Mouse (Mus musculus) hindbrain, embryonic 12.5 days (tissue): ENCODE measurements around the gene Pakap. TPM values are rescaled to one million over a fixed set of nuclear protein-coding genes. Genes with fewer than 3 reads are reported as not detected.

ENCODE experiments used
- ATAC-seq: fragments of 200-750 bp; cut with Nextera tagmentation; 2 replicates; pipeline ENCODE4 v1.8.0; 2017; ENCODE audit warnings: moderate TSS enrichment; ENCODE audit not compliant: low FRiP score
- H3K27ac ChIP-seq: fragments of 300-500 bp; sonication (generic); 2 replicates; pipeline ENCODE4 v1.5.1; 2016; ENCODE audit warnings: mild to moderate bottlenecking
- H3K27me3 ChIP-seq: fragments of 300-500 bp; sonication (generic); 2 replicates; pipeline ENCODE4 v1.6.1; 2016; ENCODE audit warnings: mild to moderate bottlenecking
- H3K36me3 ChIP-seq: fragments of 300-500 bp; sonication (generic); 2 replicates; pipeline ENCODE4 v1.6.1; 2016; ENCODE audit warnings: mild to moderate bottlenecking
- H3K4me1 ChIP-seq: fragments of 300-500 bp; sonication (generic); 2 replicates; pipeline ENCODE4 v1.6.1; 2016
- H3K4me2 ChIP-seq: fragments of 300-500 bp; sonication (generic); replicated peaks from 2 replicates; pipeline ENCODE4 v1.6.1; 2016; ENCODE audit warnings: mild to moderate bottlenecking
- H3K4me3 ChIP-seq: fragments of 300-500 bp; sonication (generic); 2 replicates; pipeline ENCODE4 v1.5.1; 2016; ENCODE audit warnings: mild to moderate bottlenecking
- H3K9ac ChIP-seq: fragments of 300-500 bp; sonication (generic); 2 replicates; pipeline ENCODE4 v1.6.1; 2016; ENCODE audit warnings: mild to moderate bottlenecking, moderate library complexity
- H3K9me3 ChIP-seq: fragments of 300-500 bp; sonication (generic); replicated peaks from 2 replicates; pipeline ENCODE4 v1.6.1; 2016; ENCODE audit warnings: mild to moderate bottlenecking
- WGBS: fragments of 180-500 bp; shearing (Covaris S2); methylation state at CpG from one replicate; pipeline ENCODE4 v1.1.7; 2016; 5-methylcytosine and 5-hydroxymethylcytosine counted together
- polyA plus RNA-seq: library from polyadenylated mRNA; unstranded; fragments of >200 nt; fragmentation: Nextera tagmentation; extraction: Ambion mirVana; gene quantifications from 2 replicates; pipeline ENCODE4 v1.2.1, GENCODE M21; 2016

Pakap gene
- polyA plus RNA-seq, 1 experiment from 2014 or later, result 28.1 TPM

DNA sequence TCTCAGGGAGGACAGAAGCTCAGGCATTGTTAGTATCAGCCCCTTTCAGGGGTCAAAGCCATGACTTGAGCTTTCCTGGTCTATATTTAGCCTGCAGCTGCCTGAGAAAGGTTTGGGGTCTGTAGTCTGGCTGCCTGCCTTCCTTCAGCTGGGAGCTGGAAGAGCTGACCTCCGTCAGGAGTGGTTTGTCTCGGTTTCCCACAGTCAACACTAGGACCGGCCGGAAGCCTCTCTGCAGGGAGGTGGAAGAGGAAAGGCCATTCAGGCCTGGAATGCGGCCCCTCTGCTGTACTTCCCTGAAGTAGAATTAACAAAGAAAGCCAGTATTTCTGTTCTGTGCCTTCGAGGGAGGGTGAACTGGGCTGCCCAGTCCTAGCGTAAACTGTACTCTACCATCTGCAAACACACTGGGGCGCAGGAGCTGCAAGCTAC, 279.0 kb downstream of the Pakap start:
- Histone ChIP-seq H3K27me3 (no peaks in the 10 kb centered on the region), H3K36me3 (peaks cover 9% of the 10 kb centered on the region; the same call in 1 of the 2 replicates), H3K4me1 (peaks cover 40% of the 10 kb centered on the region), H3K27ac (peak overlapping the region; percentile 85), H3K9me3 (no peaks in the 10 kb centered on the region), H3K9ac (peak overlapping the region; percentile 41; the same call in 1 of the 2 replicates), H3K4me3 (no peak overlapping the region), H3K4me2 (peak overlapping the region; percentile 43)
- WGBS, result 14% methylated on average over 8 of the region's 8 CpGs
- peak; percentile 24; the same call in 1 of the 2 replicates for ATAC-seq

DNA sequence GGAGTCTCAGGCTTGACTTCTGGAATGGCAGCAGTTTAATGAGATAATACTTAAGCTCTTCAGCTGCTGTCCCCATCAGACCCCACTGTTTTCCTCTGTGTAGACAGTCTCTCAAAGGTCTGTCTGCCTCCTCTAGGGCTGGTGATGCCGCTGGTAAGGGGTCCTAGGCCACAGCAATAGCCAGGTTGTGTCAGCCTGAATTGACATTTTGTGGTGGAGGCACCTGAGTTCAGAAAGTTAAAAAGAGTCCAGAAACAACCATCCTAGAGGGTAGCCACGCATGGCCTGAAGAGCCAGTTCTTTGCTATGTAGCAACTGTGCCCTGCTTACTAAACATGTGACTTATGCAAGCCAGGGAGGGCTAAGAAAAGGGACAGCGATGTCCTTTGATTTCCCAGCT, 279.7 kb downstream of the Pakap start:
- H3K4me1 ChIP-seq, result peaks cover 40% of the 10 kb centered on the region
- no peaks in the 10 kb centered on the region for H3K27me3 ChIP-seq
- no peak for ATAC-seq
- H3K36me3 ChIP-seq, result peaks cover 9% of the 10 kb centered on the region; the same call in 1 of the 2 replicates
- H3K4me2 ChIP-seq, result peak overlapping the region; percentile 43
- H3K9me3 ChIP-seq, result no peaks in the 10 kb centered on the region
- WGBS, result 90% methylated on average over 3 of the region's 3 CpGs
- H3K27ac ChIP-seq, result peak overlapping the region; percentile 85; the same call in 1 of the 2 replicates
- no peak overlapping the region for H3K4me3 ChIP-seq
- 0 out of 2 replicates have a peak overlapping the region, but pooled peaks have one; percentile 41 for H3K9ac ChIP-seq

GRCm38 (mm10) chr4:57849465-57849864, 281.5 kb downstream of the Pakap start:
- Histone ChIP-seq H3K4me2 (no peak overlapping the region), H3K4me3 (no peak overlapping the region), H3K9me3 (no peaks in the 10 kb centered on the region), H3K4me1 (peaks cover 38% of the 10 kb centered on the region), H3K9ac (no peak overlapping the region), H3K27me3 (no peaks in the 10 kb centered on the region), H3K36me3 (peaks cover 10% of the 10 kb centered on the region), H3K27ac (no peak overlapping the region)
- ATAC-seq, result no peak
- WGBS, result 81% methylated on average over 6 of the region's 6 CpGs

DNA sequence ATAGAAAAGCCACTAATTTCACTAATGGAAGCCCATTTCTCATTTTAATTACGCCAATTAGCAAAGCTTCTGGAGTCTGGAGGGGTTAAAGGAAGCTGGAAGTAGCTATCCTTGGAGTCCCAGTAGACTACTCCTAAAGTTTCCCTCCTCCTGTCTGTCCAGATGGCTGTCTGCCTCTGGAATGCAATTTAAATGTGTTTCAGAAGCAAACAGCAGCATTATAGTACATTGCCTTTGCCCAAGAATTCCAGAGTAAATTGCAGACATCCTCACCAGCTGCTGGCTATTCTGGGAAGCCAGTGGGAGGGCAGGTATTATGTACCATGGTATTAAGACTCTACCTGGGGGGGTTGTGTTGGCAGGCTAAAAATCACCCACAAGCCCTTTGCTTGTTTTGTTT, 283.8 kb downstream of the Pakap start:
- H3K4me1 ChIP-seq, result peaks cover 16% of the 10 kb centered on the region
- no peaks in the 10 kb centered on the region for H3K9me3 ChIP-seq
- H3K4me3 ChIP-seq, result no peak overlapping the region
- no peak overlapping the region for H3K27ac ChIP-seq
- H3K9ac ChIP-seq, result no peak overlapping the region
- peaks cover 33% of the 10 kb centered on the region for H3K36me3 ChIP-seq
- no peak overlapping the region for H3K4me2 ChIP-seq
- ATAC-seq, result no peak
- no peaks in the 10 kb centered on the region for H3K27me3 ChIP-seq
- 88% methylated on average over 1 of the region's 1 CpGs for WGBS

DNA sequence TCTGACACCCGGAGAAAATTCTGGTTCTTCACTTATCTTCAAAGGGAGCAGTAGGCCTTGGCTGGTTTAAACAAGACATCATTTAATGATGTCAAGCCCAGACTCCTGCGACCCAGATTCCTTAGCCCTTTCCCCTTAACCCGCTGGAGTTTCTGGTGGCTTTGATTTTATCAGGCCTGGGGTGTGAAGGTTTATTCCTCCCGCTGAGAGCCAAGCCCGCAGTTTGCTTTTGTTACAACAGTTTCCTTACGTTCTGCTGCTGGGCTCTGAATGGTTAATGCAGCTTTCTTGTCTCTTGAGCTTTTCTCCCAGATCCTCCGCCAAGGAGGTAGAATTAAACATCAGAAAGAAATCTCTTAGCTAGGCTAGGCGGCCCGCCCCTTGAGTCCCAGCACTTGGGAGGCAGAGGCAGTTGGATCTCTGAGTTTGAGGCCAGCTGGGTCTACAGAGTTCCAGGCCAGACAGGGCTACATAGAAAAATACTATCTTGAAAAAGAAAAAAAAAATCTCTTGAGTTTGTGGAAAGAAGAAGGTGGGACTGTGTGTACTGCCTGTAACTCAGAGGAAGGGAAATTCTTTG, 284.6 kb downstream of the Pakap start:
- Histone ChIP-seq H3K27ac (no peak overlapping the region), H3K9me3 (no peaks in the 10 kb centered on the region), H3K4me3 (no peak overlapping the region), H3K27me3 (no peaks in the 10 kb centered on the region), H3K4me2 (no peak overlapping the region), H3K4me1 (peaks cover 8% of the 10 kb centered on the region), H3K36me3 (peaks cover 41% of the 10 kb centered on the region), H3K9ac (no peak overlapping the region)
- no peak for ATAC-seq
- 40% methylated on average over 9 of the region's 9 CpGs for WGBS

DNA sequence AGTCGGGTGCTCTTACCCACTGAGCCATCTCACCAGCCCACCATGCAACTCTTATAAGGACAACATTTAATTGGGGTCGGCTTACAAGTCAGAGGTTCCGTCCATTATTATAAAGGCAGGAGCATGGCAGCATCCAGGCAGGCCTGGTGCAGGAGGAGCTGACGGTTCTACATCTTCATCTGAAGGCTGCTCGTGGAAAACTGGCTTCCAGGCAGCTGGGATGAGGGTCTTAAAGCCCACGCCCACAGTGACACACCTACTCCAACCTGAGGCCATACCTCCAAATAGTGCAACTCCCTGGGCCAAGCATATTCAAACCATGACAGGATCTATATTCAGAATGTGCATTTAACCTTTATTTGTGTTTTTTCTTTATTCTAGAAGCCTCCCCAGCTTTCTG, 286.2 kb downstream of the Pakap start:
- WGBS, result 90% methylated on average over 6 of the region's 6 CpGs
- H3K36me3 ChIP-seq, result peaks cover 46% of the 10 kb centered on the region

DNA sequence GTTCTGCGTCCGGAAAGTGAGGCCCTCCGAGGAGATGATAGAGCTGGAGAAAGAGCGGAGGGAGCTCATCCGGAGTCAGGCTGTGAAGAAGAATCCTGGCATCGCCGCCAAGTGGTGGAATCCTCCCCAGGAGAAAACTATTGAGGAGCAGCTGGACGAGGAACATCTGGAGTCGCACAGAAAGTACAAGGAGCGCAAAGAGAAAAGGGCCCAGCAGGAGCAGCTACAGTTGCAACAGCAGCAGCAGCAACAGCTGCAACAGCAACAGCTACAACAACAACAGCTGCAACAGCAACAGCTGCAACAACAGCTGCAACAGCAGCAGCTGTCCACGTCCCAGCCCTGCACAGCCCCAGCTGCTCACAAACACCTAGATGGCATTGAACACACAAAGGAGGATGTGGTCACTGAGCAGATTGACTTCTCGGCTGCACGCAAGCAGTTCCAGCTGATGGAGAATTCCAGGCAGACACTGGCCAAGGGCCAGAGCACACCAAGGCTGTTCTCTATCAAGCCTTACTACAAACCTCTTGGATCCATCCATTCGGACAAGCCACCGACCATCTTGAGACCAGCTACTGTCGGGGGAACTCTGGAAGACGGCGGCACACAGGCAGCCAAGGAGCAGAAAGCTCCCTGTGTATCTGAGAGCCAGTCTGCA, 287.4 kb downstream of the Pakap start:
- H3K9ac ChIP-seq, result no peak overlapping the region
- H3K27ac ChIP-seq, result no peak overlapping the region
- no peak overlapping the region for H3K4me3 ChIP-seq
- peaks cover 6% of the 10 kb centered on the region for H3K4me1 ChIP-seq
- no peak overlapping the region for H3K4me2 ChIP-seq
- peaks cover 42% of the 10 kb centered on the region for H3K36me3 ChIP-seq
- 91% methylated on average over 18 of the region's 18 CpGs for WGBS
- H3K9me3 ChIP-seq, result no peaks in the 10 kb centered on the region
- ATAC-seq, result no peak
- H3K27me3 ChIP-seq, result no peaks in the 10 kb centered on the region

More for the DNA sequence above, 286.2 kb downstream of the Pakap start:
- Histone ChIP-seq H3K27ac (no peak overlapping the region), H3K9ac (no peak overlapping the region), H3K4me3 (no peak overlapping the region), H3K27me3 (no peaks in the 10 kb centered on the region), H3K4me2 (no peak overlapping the region), H3K4me1 (peaks cover 6% of the 10 kb centered on the region), H3K9me3 (no peaks in the 10 kb centered on the region)
- ATAC-seq, result no peak

DNA sequence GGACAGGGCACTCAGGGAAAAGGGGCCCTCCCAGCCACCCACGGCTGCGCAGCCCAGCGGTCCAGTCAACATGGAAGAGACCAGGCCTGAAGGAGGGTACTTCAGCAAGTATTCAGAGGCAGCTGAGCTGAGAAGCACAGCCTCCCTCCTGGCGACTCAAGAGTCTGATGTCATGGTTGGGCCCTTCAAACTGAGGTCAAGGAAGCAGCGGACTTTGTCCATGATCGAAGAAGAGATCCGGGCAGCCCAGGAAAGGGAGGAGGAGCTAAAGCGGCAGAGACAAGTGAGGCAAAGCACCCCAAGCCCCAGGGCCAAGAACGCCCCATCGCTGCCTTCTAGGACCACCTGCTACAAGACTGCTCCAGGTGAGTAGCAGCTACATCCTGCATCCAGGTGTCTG, 288.7 kb downstream of the Pakap start:
- H3K36me3 ChIP-seq, result peaks cover 41% of the 10 kb centered on the region
- H3K4me2 ChIP-seq, result no peak overlapping the region
- H3K27me3 ChIP-seq, result no peaks in the 10 kb centered on the region
- ATAC-seq, result no peak
- no peak overlapping the region for H3K27ac ChIP-seq
- H3K4me1 ChIP-seq, result 0 out of 2 replicates have a peak, but pooled peaks cover 2% of the 10 kb centered on the region
- H3K9ac ChIP-seq, result no peak overlapping the region; the same call in 1 of the 2 replicates
- H3K9me3 ChIP-seq, result no peaks in the 10 kb centered on the region
- 99% methylated on average over 10 of the region's 10 CpGs for WGBS
- H3K4me3 ChIP-seq, result no peak overlapping the region

- Histone ChIP-seq H3K27ac (no peak overlapping the region), H3K36me3 (peaks cover 32% of the 10 kb centered on the region), H3K9me3 (no peaks in the 10 kb centered on the region), H3K4me2 (no peak overlapping the region), H3K4me3 (no peak overlapping the region), H3K4me1 (0 out of 2 replicates have a peak, but pooled peaks cover 2% of the 10 kb centered on the region), H3K9ac (no peak overlapping the region), H3K27me3 (no peaks in the 10 kb centered on the region)
- 87% methylated on average over 6 of the region's 6 CpGs for whole genome bisulfite sequencing
- no peak for ATAC-seq
Measured at GRCm38 (mm10) chr4:57860204-57860611, 292.2 kb downstream of the Pakap start.

DNA sequence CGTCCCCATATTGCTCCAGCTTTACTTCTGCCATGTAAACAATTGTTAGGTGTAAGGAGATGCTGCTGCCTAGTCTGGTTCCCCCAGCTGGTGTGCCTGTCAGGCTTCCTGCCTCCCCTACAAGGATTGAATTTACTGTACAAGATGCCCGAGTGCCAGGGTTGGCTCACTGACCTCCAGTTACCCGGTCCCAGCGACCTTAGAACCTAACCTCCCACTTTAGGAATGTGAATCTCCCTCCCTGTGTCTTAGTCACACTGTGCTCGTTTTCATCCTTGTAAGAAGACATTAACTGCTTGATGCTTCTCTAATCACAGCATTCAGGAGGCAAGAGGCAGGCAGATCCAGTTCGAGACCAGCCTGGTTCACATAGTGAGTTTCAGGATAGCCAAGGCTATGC, 293.2 kb downstream of the Pakap start:
- H3K36me3 ChIP-seq, result peaks cover 22% of the 10 kb centered on the region
- H3K27me3 ChIP-seq, result no peaks in the 10 kb centered on the region
- H3K9me3 ChIP-seq, result no peaks in the 10 kb centered on the region
- 0 out of 2 replicates have a peak, but pooled peaks cover 2% of the 10 kb centered on the region for H3K4me1 ChIP-seq
- no peak for ATAC-seq
- 80% methylated on average over 6 of the region's 6 CpGs for WGBS
- H3K4me3 ChIP-seq, result no peak overlapping the region
- H3K9ac ChIP-seq, result no peak overlapping the region
- no peak overlapping the region for H3K4me2 ChIP-seq
- H3K27ac ChIP-seq, result no peak overlapping the region

DNA sequence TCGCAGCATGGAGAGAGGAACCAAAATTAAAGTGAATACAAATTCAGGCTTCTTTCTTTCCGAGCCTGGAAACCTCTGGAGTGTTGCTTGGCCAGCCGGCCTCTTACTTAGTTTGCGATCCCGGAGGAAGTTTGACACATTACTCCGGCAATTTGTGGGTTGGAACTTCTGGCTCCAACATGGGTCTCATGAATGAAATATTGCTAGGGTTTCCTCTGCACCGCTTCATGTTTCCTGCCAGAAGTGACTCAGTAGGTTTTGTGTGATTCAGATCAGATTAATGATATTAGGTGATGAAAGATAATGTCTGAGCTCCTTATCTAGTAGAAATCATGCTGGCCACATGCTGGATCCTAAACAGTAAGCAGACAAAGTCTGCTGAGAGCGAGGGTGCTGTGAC, 293.9 kb downstream of the Pakap start:
- H3K36me3 ChIP-seq, result peaks cover 15% of the 10 kb centered on the region
- H3K4me2 ChIP-seq, result no peak overlapping the region
- ATAC-seq, result no peak
- H3K4me1 ChIP-seq, result peaks cover 7% of the 10 kb centered on the region
- no peaks in the 10 kb centered on the region for H3K27me3 ChIP-seq
- H3K9me3 ChIP-seq, result no peaks in the 10 kb centered on the region
- WGBS, result 82% methylated on average over 8 of the region's 8 CpGs
- H3K4me3 ChIP-seq, result no peak overlapping the region
- no peak overlapping the region for H3K9ac ChIP-seq
- no peak overlapping the region for H3K27ac ChIP-seq

- WGBS, result 83% methylated on average over 9 of the region's 9 CpGs
- peaks cover 9% of the 10 kb centered on the region for H3K36me3 ChIP-seq
Measured at GRCm38 (mm10) chr4:57862269-57862986, 294.4 kb downstream of the Pakap start.

More at GRCm38 (mm10) chr4:57862269-57862986, 294.4 kb downstream of the Pakap start:
- Histone ChIP-seq H3K27ac (no peak overlapping the region), H3K9ac (no peak overlapping the region), H3K9me3 (no peaks in the 10 kb centered on the region), H3K4me2 (no peak overlapping the region), H3K4me3 (no peak overlapping the region), H3K27me3 (no peaks in the 10 kb centered on the region), H3K4me1 (peaks cover 11% of the 10 kb centered on the region)
- ATAC-seq, result no peak
